Mouse (Mus musculus): ENCODE results near the gene Gm17324.

DNA sequence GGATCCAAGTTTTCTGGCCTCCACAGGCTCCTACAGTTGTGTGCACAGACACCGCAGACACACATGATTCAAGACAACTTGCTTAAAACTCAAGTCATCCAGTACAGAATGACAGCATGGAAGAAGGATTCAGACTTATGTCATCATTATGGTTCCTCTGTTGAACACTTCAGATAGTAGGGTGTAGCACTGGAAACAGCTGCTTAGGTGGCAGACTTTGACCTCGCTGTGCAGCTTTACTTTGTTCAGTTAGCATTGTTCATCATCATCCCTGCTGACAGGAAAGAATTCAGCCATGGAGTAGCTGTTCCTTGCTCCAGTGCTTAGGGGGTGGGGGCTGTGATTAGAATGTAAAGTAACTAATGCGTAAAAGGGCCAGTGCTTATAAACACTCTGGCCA is 17.1 kb upstream of the Gm17324 start:
- TF ChIP-seq MYOG (IDR thresholded peaks at IDR 0.05; ENCODE audit: control insufficient read depth, extremely low read depth, insufficient read length) = no peak
- TF ChIP-seq CTCF (IDR thresholded peaks at IDR 0.05; ENCODE audit: control insufficient read depth, insufficient read depth, insufficient read length) = no peak
- TF ChIP-seq MAX (IDR thresholded peaks at IDR 0.05) = no peak
- no peak for TF ChIP-seq USF1 (IDR thresholded peaks at IDR 0.05; ENCODE audit: low read depth)
- TF ChIP-seq FOSL1 (IDR thresholded peaks at IDR 0.05; ENCODE audit: insufficient read depth, low read length, poor library complexity, severe bottlenecking) = no peak
- no peak for TF ChIP-seq CEBPB (IDR thresholded peaks at IDR 0.05; ENCODE audit: low read depth)
